Mouse (Mus musculus): Measurements from ENCODE around the gene Zfp90. TPM values are rescaled to one million over a fixed set of nuclear protein-coding genes. Genes with fewer than 3 reads are reported as not detected.
A peak's percentile ranks its signal among the peaks of the same experiment; 100 is the strongest.
"Not testable (repeated sequence)": the region's sequence is repeated elsewhere in the genome, so short reads cannot be mapped to it uniquely, and the experiment has no call there.

Zfp90 gene
- polyA plus RNA-seq, 1 experiment from 2014 or later = 20.8 TPM

DNA sequence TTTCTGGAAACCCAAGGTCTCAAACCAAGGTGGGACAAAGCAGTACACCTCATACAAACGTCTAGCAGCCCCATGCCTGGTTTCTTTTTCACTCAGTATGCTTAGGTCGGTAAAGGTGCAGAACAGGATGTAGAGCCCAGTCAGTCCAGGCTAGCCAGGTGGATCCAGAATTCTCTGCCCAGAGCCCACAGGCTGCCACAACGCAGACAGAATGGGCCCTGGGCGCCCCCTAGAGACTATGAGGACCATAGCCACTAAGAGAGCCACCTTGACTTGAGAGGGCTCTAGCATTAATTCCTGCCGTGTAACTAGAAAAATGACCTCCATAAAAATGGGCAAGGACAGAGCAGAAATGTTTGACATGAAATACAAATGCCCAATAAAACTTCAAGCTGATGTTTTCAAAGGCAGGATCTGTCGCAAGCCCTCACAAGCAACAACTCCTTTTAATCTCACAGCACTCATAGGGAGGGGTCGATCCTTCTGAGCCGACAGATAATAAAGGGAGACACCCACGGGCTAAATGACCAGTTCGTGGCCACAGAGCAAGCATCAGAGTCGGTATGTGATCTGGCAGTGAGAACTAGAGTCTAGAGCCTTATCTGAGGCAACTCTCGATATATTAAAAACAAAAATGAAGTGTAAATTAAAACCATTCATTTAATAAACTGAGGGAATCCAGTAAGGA lies 11.7 kb upstream of the Zfp90 start:
- WGBS = 30% methylated on average over 12 of the region's 12 CpGs
- H3K4me2 ChIP-seq = no peak overlapping the region
- no peaks in the 10 kb centered on the region for H3K9me3 ChIP-seq (replicated peaks)
- no peaks in the 10 kb centered on the region for H3K27me3 ChIP-seq
- peaks cover 43% of the 10 kb centered on the region for H3K4me1 ChIP-seq
- no peak overlapping the region for H3K27ac ChIP-seq
- no peaks in the 10 kb centered on the region for H3K36me3 ChIP-seq
- H3K4me3 ChIP-seq (replicated peaks) = no peak overlapping the region
- no peak overlapping the region for H3K9ac ChIP-seq
- ATAC-seq (replicated peaks; ENCODE audit: low FRiP score) = peak; percentile 66; the same call in 1 of the 2 replicates

- Histone ChIP-seq H3K4me2 (no peak overlapping the region), H3K4me1 (peaks cover 37% of the 10 kb centered on the region), H3K9me3 (replicated peaks) (no peaks in the 10 kb centered on the region), H3K36me3 (no peaks in the 10 kb centered on the region), H3K4me3 (replicated peaks) (no peak overlapping the region), H3K27me3 (no peaks in the 10 kb centered on the region), H3K9ac (no peak overlapping the region), H3K27ac (peak overlapping the region; percentile 10; the same call in 1 of the 2 replicates)
- peak; percentile 59; the same call in 1 of the 2 replicates for ATAC-seq (replicated peaks; ENCODE audit: low FRiP score)
- WGBS = 37% methylated on average over 3 of the region's 3 CpGs
Observed at GRCm38 (mm10) chr8:106404825-106405224, 10.3 kb upstream of the Zfp90 start.

GRCm38 (mm10) chr8:106405810-106406209 lies 9.3 kb upstream of the Zfp90 start:
- Histone ChIP-seq H3K9ac (no peak overlapping the region), H3K9me3 (replicated peaks) (no peaks in the 10 kb centered on the region), H3K36me3 (no peaks in the 10 kb centered on the region), H3K27me3 (no peaks in the 10 kb centered on the region), H3K27ac (peak overlapping the region; percentile 68), H3K4me3 (replicated peaks) (no peak overlapping the region), H3K4me1 (peaks cover 29% of the 10 kb centered on the region), H3K4me2 (no peak overlapping the region; the same call in 1 of the 2 replicates)
- no peak for ATAC-seq (replicated peaks; ENCODE audit: low FRiP score)
- WGBS = 55% methylated on average over 16 of the region's 16 CpGs

GRCm38 (mm10) chr8:106410055-106410454 lies 5.1 kb upstream of the Zfp90 start:
- H3K36me3 ChIP-seq = no peaks in the 10 kb centered on the region
- H3K4me2 ChIP-seq = no peak overlapping the region
- no peaks in the 10 kb centered on the region for H3K9me3 ChIP-seq (replicated peaks)
- H3K27me3 ChIP-seq = 0 out of 2 replicates have a peak, but pooled peaks cover 3% of the 10 kb centered on the region
- H3K4me1 ChIP-seq = peaks cover 33% of the 10 kb centered on the region
- no peak overlapping the region for H3K27ac ChIP-seq
- 51% methylated on average over 7 of the region's 7 CpGs for WGBS
- ATAC-seq (replicated peaks; ENCODE audit: low FRiP score) = no peak
- H3K4me3 ChIP-seq (replicated peaks) = no peak overlapping the region
- no peak overlapping the region for H3K9ac ChIP-seq

GRCm38 (mm10) chr8:106410564-106410963 lies 4.6 kb upstream of the Zfp90 start:
- H3K9me3 ChIP-seq (replicated peaks) = no peaks in the 10 kb centered on the region
- no peak overlapping the region for H3K9ac ChIP-seq
- no peak overlapping the region for H3K4me2 ChIP-seq
- 78% methylated on average over 7 of the region's 7 CpGs for WGBS
- no peak overlapping the region for H3K4me3 ChIP-seq (replicated peaks)
- ATAC-seq (replicated peaks; ENCODE audit: low FRiP score) = no peak
- H3K36me3 ChIP-seq = no peaks in the 10 kb centered on the region
- H3K4me1 ChIP-seq = peaks cover 29% of the 10 kb centered on the region
- no peak overlapping the region for H3K27ac ChIP-seq
- H3K27me3 ChIP-seq = 0 out of 2 replicates have a peak, but pooled peaks cover 3% of the 10 kb centered on the region

DNA sequence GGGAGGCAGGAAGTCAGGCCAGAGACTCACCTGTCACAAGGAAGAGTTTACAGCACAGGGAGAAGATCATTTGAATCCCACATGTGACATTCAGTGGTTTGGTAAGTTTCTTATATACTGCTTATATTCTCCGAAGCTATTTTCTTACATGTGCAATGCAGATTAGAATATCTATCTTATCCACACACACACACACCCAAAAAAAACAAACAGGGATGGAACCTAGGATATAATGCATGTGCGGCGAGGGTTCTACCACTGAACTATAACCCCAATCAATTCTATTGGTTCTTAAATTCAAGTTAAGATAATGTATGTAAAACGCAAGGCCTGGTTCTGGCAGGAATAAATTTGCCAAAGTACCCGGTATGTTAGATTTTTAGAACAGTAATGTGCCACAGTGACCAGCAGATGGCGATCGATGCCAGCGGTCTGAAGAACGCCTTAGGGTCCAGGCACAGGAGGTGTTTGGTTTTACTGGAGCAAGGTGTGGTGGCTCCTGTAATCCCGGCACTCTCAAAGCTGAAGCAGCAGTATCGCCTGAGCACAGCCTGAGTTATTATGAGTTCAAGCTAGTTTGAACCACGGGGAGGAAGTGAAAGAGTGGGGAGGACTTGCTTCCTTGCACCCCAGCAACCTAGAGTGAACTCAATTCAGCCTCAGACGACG lies 3.2 kb upstream of the Zfp90 start:
- Histone ChIP-seq H3K36me3 (no peaks in the 10 kb centered on the region), H3K4me2 (peak overlapping the region; percentile 37), H3K27me3 (0 out of 2 replicates have a peak, but pooled peaks cover 3% of the 10 kb centered on the region), H3K9me3 (replicated peaks) (no peaks in the 10 kb centered on the region), H3K4me3 (replicated peaks) (no peak overlapping the region), H3K9ac (no peak overlapping the region), H3K27ac (no peak overlapping the region), H3K4me1 (peaks cover 32% of the 10 kb centered on the region)
- no peak for ATAC-seq (replicated peaks; ENCODE audit: low FRiP score)
- WGBS = 18% methylated on average over 14 of the region's 14 CpGs

- Histone ChIP-seq H3K36me3 (peaks cover 56% of the 10 kb centered on the region), H3K27me3 (0 out of 2 replicates have a peak, but pooled peaks cover under 1% of the 10 kb centered on the region), H3K27ac (no peak overlapping the region), H3K4me2 (no peak overlapping the region), H3K4me3 (replicated peaks) (no peak overlapping the region), H3K9ac (no peak overlapping the region), H3K4me1 (peaks cover 23% of the 10 kb centered on the region), H3K9me3 (replicated peaks) (peaks cover 12% of the 10 kb centered on the region)
- no peak for ATAC-seq (replicated peaks; ENCODE audit: low FRiP score)
- 95% methylated on average over 5 of the region's 5 CpGs for WGBS
Observed at GRCm38 (mm10) chr8:106417692-106418091, 2.6 kb downstream of the Zfp90 start.

- WGBS = 39% methylated on average over 12 of the region's 12 CpGs
Observed at GRCm38 (mm10) chr8:106431088-106431487, 16.0 kb downstream of the Zfp90 start.

DNA sequence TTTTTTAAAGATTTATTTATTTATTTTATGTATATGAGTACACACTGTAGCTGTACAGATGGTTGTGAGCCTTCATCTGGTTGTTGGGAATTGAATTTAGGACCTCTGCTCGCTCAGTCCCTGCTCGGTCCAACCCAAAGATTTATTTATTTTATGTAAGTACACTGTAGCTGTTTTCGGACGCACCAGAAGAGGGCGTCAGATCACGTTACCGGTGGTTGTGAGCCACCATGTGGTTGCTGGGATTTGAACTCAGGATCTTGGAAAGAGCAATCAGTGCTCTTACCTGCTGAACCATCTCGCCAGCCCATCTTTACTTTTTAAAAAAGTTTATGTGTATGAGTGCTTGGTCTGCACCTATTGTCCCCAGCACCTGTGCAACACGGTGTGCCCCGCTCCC lies 16.8 kb downstream of the Zfp90 start:
- not testable (repeated sequence) for ATAC-seq (replicated peaks; ENCODE audit: low FRiP score); H3K9ac ChIP-seq; H3K9me3 ChIP-seq (replicated peaks); H3K4me2 ChIP-seq; H3K27ac ChIP-seq; H3K4me3 ChIP-seq (replicated peaks)
- peaks cover 18% of the 10 kb centered on the region for H3K27me3 ChIP-seq
- WGBS = 61% methylated on average over 10 of the region's 10 CpGs
- H3K36me3 ChIP-seq = peaks cover 14% of the 10 kb centered on the region
- H3K4me1 ChIP-seq = peaks cover 13% of the 10 kb centered on the region; the same call in 1 of the 2 replicates

More at GRCm38 (mm10) chr8:106431088-106431487, 16.0 kb downstream of the Zfp90 start:
- Histone ChIP-seq H3K9me3 (replicated peaks) (peaks cover 11% of the 10 kb centered on the region), H3K4me2 (no peak overlapping the region), H3K36me3 (peaks cover 22% of the 10 kb centered on the region), H3K4me1 (peaks cover 13% of the 10 kb centered on the region; the same call in 1 of the 2 replicates), H3K27me3 (peaks cover 18% of the 10 kb centered on the region), H3K9ac (no peak overlapping the region), H3K4me3 (replicated peaks) (no peak overlapping the region), H3K27ac (no peak overlapping the region)
- ATAC-seq (replicated peaks; ENCODE audit: low FRiP score) = no peak

DNA sequence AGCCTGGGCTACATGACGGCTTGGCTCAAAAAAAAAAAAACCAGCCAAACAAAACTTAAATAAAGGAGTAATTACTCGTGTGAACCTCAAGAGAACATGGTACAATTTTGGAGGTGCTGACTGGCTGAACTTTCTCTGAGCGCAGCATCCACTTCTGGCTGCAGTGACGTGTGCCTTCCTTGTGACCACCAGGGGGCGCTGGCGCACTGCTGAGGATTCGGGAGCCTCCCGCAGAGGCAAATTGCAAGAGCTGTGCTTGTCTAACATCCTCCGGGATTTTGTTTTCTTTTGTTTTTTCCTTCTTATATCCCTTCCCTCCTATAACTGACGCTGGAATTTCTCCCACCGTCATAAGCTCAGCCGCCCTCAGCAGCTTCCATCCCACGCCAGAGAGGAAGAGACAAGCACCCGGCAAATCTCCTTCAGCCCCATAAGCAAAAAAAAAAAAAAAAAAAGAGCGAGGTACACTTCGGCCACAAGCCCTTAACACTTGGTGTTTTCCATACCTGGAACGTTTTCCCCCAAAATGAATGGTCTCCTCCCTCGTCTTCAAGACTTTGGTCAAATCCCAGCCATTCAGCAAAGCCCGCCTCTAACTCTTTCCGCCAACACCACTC lies 17.9 kb downstream of the Zfp90 start:
- Histone ChIP-seq H3K27me3 (peaks cover 18% of the 10 kb centered on the region), H3K4me1 (peaks cover 13% of the 10 kb centered on the region; the same call in 1 of the 2 replicates), H3K27ac (no peak overlapping the region), H3K9ac (no peak overlapping the region), H3K36me3 (peaks cover 3% of the 10 kb centered on the region), H3K9me3 (replicated peaks) (peaks cover 1% of the 10 kb centered on the region; the same call in 1 of the 2 replicates), H3K4me2 (peak overlapping the region; percentile 64), H3K4me3 (replicated peaks) (peak overlapping the region; percentile 42)
- WGBS = 6% methylated on average over 20 of the region's 20 CpGs
- no peak for ATAC-seq (replicated peaks; ENCODE audit: low FRiP score)

GRCm38 (mm10) chr8:106433667-106434066 lies 18.5 kb downstream of the Zfp90 start:
- Histone ChIP-seq H3K27ac (no peak overlapping the region), H3K4me1 (peaks cover 13% of the 10 kb centered on the region; the same call in 1 of the 2 replicates), H3K9ac (no peak overlapping the region), H3K36me3 (no peaks in the 10 kb centered on the region), H3K4me2 (peak overlapping the region; percentile 64; the same call in 1 of the 2 replicates), H3K9me3 (replicated peaks) (no peaks in the 10 kb centered on the region), H3K27me3 (peaks cover 18% of the 10 kb centered on the region), H3K4me3 (replicated peaks) (peak overlapping the region; percentile 42; the same call in 1 of the 2 replicates)
- no peak for ATAC-seq (replicated peaks; ENCODE audit: low FRiP score)
- WGBS = 12% methylated on average over 1 of the region's 1 CpGs

GRCm38 (mm10) chr8:106437781-106438180 lies 22.7 kb downstream of the Zfp90 start:
- Histone ChIP-seq H3K36me3 (no peaks in the 10 kb centered on the region), H3K4me1 (peaks cover 13% of the 10 kb centered on the region; the same call in 1 of the 2 replicates), H3K27me3 (peaks cover under 1% of the 10 kb centered on the region; the same call in 1 of the 2 replicates), H3K4me3 (replicated peaks) (no peak overlapping the region), H3K27ac (no peak overlapping the region), H3K4me2 (no peak overlapping the region), H3K9me3 (replicated peaks) (no peaks in the 10 kb centered on the region), H3K9ac (no peak overlapping the region)
- WGBS = 71% methylated on average over 3 of the region's 3 CpGs
- ATAC-seq (replicated peaks; ENCODE audit: low FRiP score) = no peak
